Mouse (Mus musculus) lung, adult 2 months (tissue): ENCODE results near the gene Ethe1.

Experiments used
- CTCF ChIP-seq: fragments of 200-500 bp; IDR thresholded peaks from 2 replicates; pipeline ENCODE4 v1.5.1; 2011; ENCODE audit warnings: mild to moderate bottlenecking, low read length, control low read depth; ENCODE audit not compliant: insufficient read depth
- POLR2A ChIP-seq: fragments of 200-500 bp; IDR thresholded peaks from 2 replicates; pipeline ENCODE4 v1.6.1; 2011; ENCODE audit warnings: low read depth, mild to moderate bottlenecking, control low read depth, low read length, borderline replicate concordance; ENCODE audit errors: extremely low read depth

- TF ChIP-seq CTCF (no peak), POLR2A (no peak)
Measured at GRCm38 (mm10) chr7:24544506-24544905, 42.8 kb upstream of the Ethe1 start.
